Mouse (Mus musculus) E14TG2a.4 (cell line): ENCODE data around the gene Vamp5.
A peak's percentile ranks its signal among the peaks of the same experiment; 100 is the strongest.

ENCODE experiments used
- H3K27me3 ChIP-seq: 2 replicates; pipeline ENCODE4 v1.6.1; 2014; ENCODE audit warnings: low read length, control low read depth; ENCODE audit not compliant: insufficient read depth
- H3K36me3 ChIP-seq: 2 replicates; pipeline ENCODE4 v1.6.1; 2014; ENCODE audit warnings: low read length, control low read depth; ENCODE audit not compliant: insufficient read depth
- H3K4me1 ChIP-seq: replicated peaks from 2 replicates; pipeline ENCODE4 v1.6.1; 2014; ENCODE audit warnings: low read depth, low read length, control low read depth
- H3K4me3 ChIP-seq: replicated peaks from 2 replicates; pipeline ENCODE4 v1.5.1; 2014; ENCODE audit warnings: mild to moderate bottlenecking, low read length
- H3K9me3 ChIP-seq: 2 replicates; pipeline ENCODE4 v1.6.1; 2014; ENCODE audit warnings: low read length, control low read depth
- CTCF ChIP-seq: conservative IDR thresholded peaks from 2 replicates; pipeline ENCODE4 v1.5.1; 2014; ENCODE audit warnings: low read length
- NANOG ChIP-seq: IDR thresholded peaks from 2 replicates; pipeline ENCODE4 v1.6.1; 2014; ENCODE audit warnings: borderline replicate concordance, low read length, mixed read lengths
- POU5F1 ChIP-seq: IDR thresholded peaks from 2 replicates; pipeline ENCODE4 v1.6.1; 2014; ENCODE audit warnings: low read length, borderline replicate concordance

Gene Vamp5

DNA sequence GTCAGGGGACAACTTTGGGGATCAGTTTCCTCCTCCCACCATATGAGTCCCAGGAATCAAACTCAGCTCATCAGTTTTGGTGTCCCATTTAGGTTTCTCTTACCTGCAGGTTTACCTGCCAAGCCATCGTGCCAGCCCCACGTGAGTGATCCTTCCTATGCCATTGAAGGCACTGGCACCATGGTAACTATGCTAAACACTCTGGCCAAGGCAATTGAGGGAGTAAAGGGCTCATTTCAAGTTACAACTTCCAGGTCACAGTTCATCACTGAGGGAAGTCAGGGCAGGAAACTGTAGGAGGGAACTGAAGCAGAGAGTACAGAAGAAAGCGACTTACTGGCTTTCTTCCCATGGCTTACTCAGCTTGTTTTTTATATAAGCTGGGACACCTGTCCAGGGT is 14.0 kb downstream of the Vamp5 start:
- no peak for TF ChIP-seq POU5F1
- TF ChIP-seq CTCF: no peak
- no peak for TF ChIP-seq NANOG
- peaks cover 10% of the 10 kb centered on the region for H3K27me3 ChIP-seq
- H3K4me3 ChIP-seq: no peak overlapping the region

DNA sequence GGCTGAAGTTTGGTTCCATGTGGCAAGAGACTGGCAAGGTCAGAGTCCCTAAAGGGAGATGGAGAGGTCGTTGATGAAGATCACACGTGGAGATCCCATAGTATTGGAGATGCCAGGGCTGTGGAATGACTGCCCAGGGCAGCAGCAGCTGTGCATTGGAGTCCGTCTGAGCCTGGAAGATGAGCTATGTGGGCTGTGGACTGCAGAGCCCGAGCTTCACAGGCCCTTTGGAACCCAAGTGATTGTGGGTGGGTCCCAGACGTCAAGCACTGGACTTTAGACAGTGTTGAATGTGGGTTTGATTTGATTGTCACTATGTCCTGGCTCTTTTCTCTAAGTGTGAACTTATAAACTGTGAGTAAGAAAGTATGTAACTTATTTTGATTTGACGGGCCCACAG is 15.3 kb downstream of the Vamp5 start:
- Histone ChIP-seq H3K36me3 (peaks cover 10% of the 10 kb centered on the region), H3K4me3 (no peak overlapping the region), H3K27me3 (no peaks in the 10 kb centered on the region), H3K9me3 (no peaks in the 10 kb centered on the region), H3K4me1 (peaks cover 36% of the 10 kb centered on the region)
- TF ChIP-seq CTCF: no peak
- no peak for TF ChIP-seq NANOG
- no peak for TF ChIP-seq POU5F1

More for the DNA sequence above, 14.0 kb downstream of the Vamp5 start:
- peaks cover 35% of the 10 kb centered on the region for H3K4me1 ChIP-seq
- H3K36me3 ChIP-seq: no peaks in the 10 kb centered on the region
- no peaks in the 10 kb centered on the region for H3K9me3 ChIP-seq

DNA sequence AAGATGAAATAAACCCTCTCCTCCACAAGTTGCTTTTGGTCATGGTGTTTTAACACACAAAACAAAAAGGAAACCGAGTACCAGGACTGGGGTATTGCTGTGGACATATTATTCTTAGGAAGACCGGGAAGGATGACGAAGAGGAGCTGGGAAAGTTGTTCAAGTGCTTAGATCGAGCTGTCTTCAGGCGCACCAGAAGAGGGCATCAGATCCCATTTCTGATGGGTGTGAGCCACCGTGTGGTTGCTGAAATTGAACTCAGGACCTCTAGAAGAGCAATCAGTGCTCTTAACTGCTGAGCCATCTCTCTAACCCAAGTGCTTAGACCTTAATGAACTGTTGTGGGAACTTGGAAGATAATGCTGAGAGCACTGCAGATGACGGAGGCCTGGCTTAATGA is 16.3 kb downstream of the Vamp5 start:
- Histone ChIP-seq H3K4me3 (no peak overlapping the region), H3K27me3 (no peaks in the 10 kb centered on the region), H3K36me3 (peaks cover 20% of the 10 kb centered on the region), H3K9me3 (no peaks in the 10 kb centered on the region), H3K4me1 (peaks cover 40% of the 10 kb centered on the region)
- TF ChIP-seq CTCF: no peak
- no peak for TF ChIP-seq NANOG
- TF ChIP-seq POU5F1: no peak

DNA sequence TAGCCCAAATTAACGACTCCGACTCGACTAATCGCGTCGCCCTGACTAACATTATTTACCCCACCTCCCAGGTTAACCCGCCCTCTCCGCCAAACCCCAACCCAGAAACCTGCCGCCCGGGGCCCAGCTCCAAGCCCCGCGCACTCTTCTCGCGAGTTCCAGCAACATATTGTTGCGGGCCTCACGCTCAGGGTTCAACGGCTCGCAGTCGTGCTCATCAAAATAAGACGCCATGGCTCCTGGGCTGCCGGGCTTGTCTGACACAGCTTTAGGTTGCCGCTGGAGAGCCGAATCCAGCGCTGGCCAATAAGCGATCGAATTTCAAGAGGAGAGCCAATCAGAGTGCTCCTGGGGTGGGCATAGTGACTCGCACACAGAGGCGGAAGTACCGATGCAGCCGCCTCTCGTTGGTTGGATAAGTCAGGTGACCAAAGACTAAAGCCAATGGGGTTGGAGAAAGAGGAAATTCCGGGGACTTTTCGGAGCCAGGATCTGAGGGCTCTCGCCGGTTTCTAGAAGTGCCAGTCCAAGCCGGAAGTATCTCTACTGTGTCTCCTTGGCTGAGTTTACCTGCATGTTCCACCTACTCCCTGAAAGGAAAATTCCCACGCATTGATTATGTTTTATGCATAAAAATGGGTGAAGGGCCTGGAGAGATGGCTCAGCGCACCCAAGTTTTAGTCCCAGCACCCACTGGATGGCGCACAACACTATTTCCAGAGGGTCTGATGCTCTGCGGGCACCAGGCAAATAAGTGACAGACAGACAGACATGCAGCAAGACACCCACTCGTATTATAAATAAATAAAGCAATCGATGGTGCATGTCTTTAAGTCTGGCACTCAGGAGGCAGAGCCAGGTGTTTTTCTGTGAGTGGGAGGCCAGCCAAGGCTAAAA is 17.9 kb downstream of the Vamp5 start:
- H3K9me3 ChIP-seq: no peaks in the 10 kb centered on the region
- H3K4me1 ChIP-seq: peaks cover 56% of the 10 kb centered on the region
- H3K4me3 ChIP-seq: peak overlapping the region; percentile 92
- no peaks in the 10 kb centered on the region for H3K27me3 ChIP-seq
- TF ChIP-seq NANOG: no peak
- 0 out of 2 replicates have a peak, but pooled peaks have one; percentile 4 for TF ChIP-seq CTCF
- TF ChIP-seq POU5F1: no peak
- H3K36me3 ChIP-seq: peaks cover 36% of the 10 kb centered on the region

DNA sequence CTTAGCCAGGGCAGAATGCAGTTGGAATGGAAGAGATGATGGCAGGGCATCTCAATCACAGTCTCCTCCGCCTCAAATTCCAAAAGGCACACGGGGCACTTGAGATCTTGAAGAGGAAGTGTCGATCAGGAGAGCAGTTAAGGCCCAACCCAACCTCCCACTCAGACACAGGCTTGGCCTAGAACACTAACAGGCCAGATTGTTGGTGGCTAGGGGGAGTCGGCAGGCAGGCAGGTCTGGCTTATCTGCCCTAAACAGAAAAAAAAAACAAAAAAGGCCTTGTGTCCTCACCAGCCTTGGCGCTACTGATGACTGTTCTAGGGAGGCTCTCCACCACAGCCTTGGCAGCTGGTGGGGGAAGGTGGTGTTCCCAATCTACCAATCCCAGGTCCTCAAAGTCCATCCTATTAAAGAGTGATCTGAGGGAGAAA is 19.1 kb downstream of the Vamp5 start:
- H3K27me3 ChIP-seq: peaks cover 8% of the 10 kb centered on the region
- peaks cover 41% of the 10 kb centered on the region for H3K36me3 ChIP-seq
- no peaks in the 10 kb centered on the region for H3K9me3 ChIP-seq
- no peak for TF ChIP-seq POU5F1
- TF ChIP-seq NANOG: peak; percentile 6; the same call in 1 of the 2 replicates
- H3K4me3 ChIP-seq: peak overlapping the region; percentile 92
- peaks cover 61% of the 10 kb centered on the region for H3K4me1 ChIP-seq

DNA sequence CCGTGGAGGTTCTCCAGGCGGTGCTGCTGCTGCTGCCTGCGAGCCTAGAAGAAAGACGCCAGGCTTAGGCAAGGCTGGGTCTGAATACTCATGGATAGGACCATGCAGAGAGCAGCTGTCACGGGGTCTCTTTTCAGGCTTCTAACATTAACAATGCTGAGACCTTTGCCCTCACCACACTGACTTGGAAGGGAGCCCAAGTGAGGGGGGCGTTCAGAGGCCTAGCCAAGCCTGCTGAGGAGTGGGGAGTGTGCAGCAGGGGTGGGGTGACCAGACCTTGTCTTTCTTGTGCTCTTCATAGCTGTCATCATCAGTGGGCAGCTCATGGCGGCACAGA is 19.7 kb downstream of the Vamp5 start:
- Histone ChIP-seq H3K4me1 (peaks cover 64% of the 10 kb centered on the region), H3K4me3 (peak overlapping the region; percentile 92), H3K27me3 (peaks cover 12% of the 10 kb centered on the region), H3K9me3 (no peaks in the 10 kb centered on the region), H3K36me3 (peaks cover 41% of the 10 kb centered on the region)
- TF ChIP-seq CTCF: no peak
- no peak for TF ChIP-seq POU5F1
- TF ChIP-seq NANOG: no peak

DNA sequence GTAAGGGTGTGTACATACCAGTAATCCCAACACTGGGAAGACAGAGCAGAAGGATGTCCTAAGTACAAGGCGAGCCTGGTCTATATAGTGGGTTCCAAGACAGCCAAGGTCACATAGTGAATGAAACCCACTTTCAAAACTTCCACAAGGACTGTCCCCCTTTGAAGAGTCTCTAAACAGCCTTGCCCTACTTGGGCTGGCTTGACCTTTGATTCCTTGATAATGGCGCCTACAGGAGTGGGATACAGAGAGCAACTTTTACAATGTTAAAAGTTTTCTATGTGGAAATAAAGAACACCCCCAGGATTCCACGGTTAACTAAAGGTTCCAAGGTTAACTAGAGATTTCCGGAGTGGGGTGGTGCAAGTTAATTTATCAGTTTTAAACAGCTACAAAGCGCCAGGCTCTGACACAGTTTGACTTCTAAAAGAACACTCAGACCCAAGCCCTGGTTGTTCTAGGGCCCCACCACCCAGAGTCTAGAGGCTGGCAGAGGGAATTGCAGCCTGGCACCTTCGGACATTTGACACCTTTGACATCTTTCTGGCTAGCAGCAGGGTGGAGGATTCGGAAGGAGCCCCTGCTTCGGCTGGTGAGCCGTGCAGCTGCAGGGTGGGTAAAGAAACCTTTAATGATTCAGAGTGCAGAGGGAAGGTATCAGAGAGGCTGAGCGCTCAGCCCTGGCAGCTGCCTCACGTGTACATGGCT is 20.2 kb downstream of the Vamp5 start:
- peak overlapping the region; percentile 92 for H3K4me3 ChIP-seq
- H3K9me3 ChIP-seq: no peaks in the 10 kb centered on the region
- no peak for TF ChIP-seq CTCF
- H3K4me1 ChIP-seq: peaks cover 63% of the 10 kb centered on the region
- peaks cover 41% of the 10 kb centered on the region for H3K36me3 ChIP-seq
- H3K27me3 ChIP-seq: peaks cover 14% of the 10 kb centered on the region

DNA sequence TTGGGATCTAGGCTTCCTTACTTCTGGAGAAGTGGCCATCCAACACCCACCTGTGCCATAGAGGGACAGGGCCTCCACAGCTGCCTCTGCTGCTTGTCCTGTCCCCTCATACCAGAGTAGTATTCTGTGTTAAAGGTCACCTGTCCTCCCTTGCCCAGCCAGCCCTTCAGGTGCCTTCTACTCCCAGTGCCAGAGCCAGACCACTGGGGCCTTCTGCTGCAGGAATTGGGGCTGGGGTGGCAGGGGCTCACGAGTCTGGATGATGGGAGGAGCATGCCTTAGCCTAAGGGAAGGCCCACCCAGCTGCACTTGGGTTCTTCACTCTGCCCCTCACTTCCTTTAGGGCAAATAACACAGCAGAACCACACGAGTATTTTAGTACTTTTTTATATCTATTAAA is 20.9 kb downstream of the Vamp5 start:
- H3K4me1 ChIP-seq: peaks cover 69% of the 10 kb centered on the region
- H3K4me3 ChIP-seq: no peak overlapping the region; the same call in 1 of the 2 replicates
- peaks cover 41% of the 10 kb centered on the region for H3K36me3 ChIP-seq
- TF ChIP-seq POU5F1 (no peak), NANOG (no peak), CTCF (no peak)
- H3K27me3 ChIP-seq: peaks cover 20% of the 10 kb centered on the region
- H3K9me3 ChIP-seq: no peaks in the 10 kb centered on the region
